Mouse (Mus musculus): ENCODE data around the gene Amph. TPM values are rescaled to one million over a fixed set of nuclear protein-coding genes. Genes with fewer than 3 reads are reported as not detected.
A peak's percentile ranks its signal among the peaks of the same experiment; 100 is the strongest.

Amph gene
- total and polyA plus RNA-seq, 3 experiments: not detected

GRCm38 (mm10) chr13:19072261-19072660, 124.3 kb downstream of the Amph start:
- DNase-seq (ENCODE audit: extremely low read depth): peak; percentile 27
- no peak overlapping the region for H3K9ac ChIP-seq (ENCODE audit: insufficient read depth, low read depth)
- dilution Hi-C loops (cut with MboI; ENCODE audit: extremely low pct_ligation_motif_present, extremely low pct_unique_long_range_greater_than_20kb, low sequenced_read_pairs) (no loop called here), in situ Hi-C loops (cut with MboI; ENCODE audit: low pct_ligation_motif_present, low pct_unique_long_range_greater_than_20kb, low sequenced_read_pairs) (no loop called here)
- no peak overlapping the region for H3K4me2 ChIP-seq (ENCODE audit: insufficient read depth, low read depth, poor library complexity, severe bottlenecking)
- H3K4me1 ChIP-seq (ENCODE audit: control insufficient read depth in 1 of 2, insufficient read depth in 2 of 2): no peaks in the 10 kb centered on the region
- no peaks in the 10 kb centered on the region for H3K27me3 ChIP-seq (replicated peaks)
- no peak overlapping the region for H3K4me3 ChIP-seq (replicated peaks in 1 of 3; ENCODE audit: low read depth in 2 of 3, low read length in 2 of 3, poor library complexity in 1 of 3)
- no peaks in the 10 kb centered on the region for H3K79me2 ChIP-seq (replicated peaks; ENCODE audit: control insufficient read depth, extremely low read depth, insufficient read depth, poor library complexity, severe bottlenecking)
- H3K36me3 ChIP-seq (replicated peaks in 1 of 2; ENCODE audit: control insufficient read depth in 1 of 2, insufficient read depth in 1 of 2, low read length in 1 of 2): no peaks in the 10 kb centered on the region
- no peak for TF ChIP-seq POLR2A (IDR thresholded peaks at IDR 0.05; ENCODE audit: low read depth, low read length)
- no peak for TF ChIP-seq RCOR1 (conservative IDR thresholded peaks at IDR 0.05; ENCODE audit: low read depth, low read length)
- TF ChIP-seq MYC (IDR thresholded peaks at IDR 0.05; ENCODE audit: low read depth, low read length): no peak
- no peak for TF ChIP-seq SIN3A (IDR thresholded peaks at IDR 0.05; ENCODE audit: low read length)
- no peak for TF ChIP-seq ZNF384 (IDR thresholded peaks at IDR 0.05; ENCODE audit: low read depth, low read length)
- TF ChIP-seq IRF4 (IDR thresholded peaks at IDR 0.05; ENCODE audit: low read depth, low read length): no peak
- TF ChIP-seq MEF2A (IDR thresholded peaks at IDR 0.05; ENCODE audit: borderline replicate concordance, low read depth, low read length): no peak
- TF ChIP-seq GABPA (IDR thresholded peaks at IDR 0.05; ENCODE audit: insufficient replicate concordance, low read depth, low read length): no peak
- 0 out of 2 replicates have a peak, but pooled peaks have one; percentile 19 for TF ChIP-seq JUND (conservative IDR thresholded peaks at IDR 0.05; ENCODE audit: low read depth, low read length)
- TF ChIP-seq MAFK (IDR thresholded peaks at IDR 0.05; ENCODE audit: insufficient replicate concordance, low read length): no peak
- peak; percentile 3; the same call in 1 of the 2 replicates for TF ChIP-seq JUN (IDR thresholded peaks at IDR 0.05; ENCODE audit: insufficient read depth, low read depth, low read length)
- H3K27ac ChIP-seq (ENCODE audit: insufficient read depth, low read depth): no peak overlapping the region
- H3K9me3 ChIP-seq (replicated peaks; ENCODE audit: low read length): no peaks in the 10 kb centered on the region

DNA sequence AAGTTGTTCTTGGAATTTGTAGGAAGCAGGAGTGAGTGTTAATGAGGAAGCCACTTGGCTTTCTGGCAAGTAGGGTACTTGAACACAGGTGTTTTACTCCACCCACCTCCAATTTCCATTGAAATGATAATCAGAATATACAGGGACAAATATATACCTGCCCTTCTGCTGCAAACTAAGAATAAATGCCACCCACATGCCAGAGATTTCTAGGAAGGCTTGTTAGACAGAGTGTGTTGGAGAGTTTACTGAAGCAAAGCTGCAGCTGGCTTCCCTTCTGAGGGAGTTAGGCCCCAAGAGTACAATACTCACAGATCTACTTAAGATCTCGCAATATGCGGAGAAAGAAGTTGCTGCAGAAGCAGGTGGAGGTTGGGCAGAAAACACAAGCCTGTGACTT, 129.4 kb downstream of the Amph start:
- Histone ChIP-seq H3K9ac (ENCODE audit: insufficient read depth, low read depth) (no peak overlapping the region), H3K27me3 (replicated peaks) (no peaks in the 10 kb centered on the region), H3K4me2 (ENCODE audit: insufficient read depth, low read depth, poor library complexity, severe bottlenecking) (no peak overlapping the region), H3K4me3 (replicated peaks in 1 of 3; ENCODE audit: low read depth in 2 of 3, low read length in 2 of 3, poor library complexity in 1 of 3) (no peak overlapping the region), H3K36me3 (replicated peaks in 1 of 2; ENCODE audit: control insufficient read depth in 1 of 2, insufficient read depth in 1 of 2, low read length in 1 of 2) (no peaks in the 10 kb centered on the region), H3K9me3 (replicated peaks; ENCODE audit: low read length) (no peaks in the 10 kb centered on the region), H3K27ac (ENCODE audit: insufficient read depth, low read depth) (no peak overlapping the region), H3K4me1 (ENCODE audit: control insufficient read depth in 1 of 2, insufficient read depth in 2 of 2) (no peaks in the 10 kb centered on the region), H3K79me2 (replicated peaks; ENCODE audit: control insufficient read depth, extremely low read depth, insufficient read depth, poor library complexity, severe bottlenecking) (no peaks in the 10 kb centered on the region)
- DNase-seq (ENCODE audit: extremely low read depth): no peak
- dilution Hi-C loops (cut with MboI; ENCODE audit: extremely low pct_ligation_motif_present, extremely low pct_unique_long_range_greater_than_20kb, low sequenced_read_pairs): no loop called here
- TF ChIP-seq EP300 (IDR thresholded peaks at IDR 0.05; ENCODE audit: low read length) (no peak), SMC3 (IDR thresholded peaks at IDR 0.05; ENCODE audit: low read depth, low read length) (no peak), PAX5 (IDR thresholded peaks at IDR 0.05; ENCODE audit: low read length) (no peak), ETS1 (conservative IDR thresholded peaks at IDR 0.05; ENCODE audit: low read depth, low read length) (no peak), MAX (IDR thresholded peaks at IDR 0.05; ENCODE audit: low read length) (no peak), TBP (conservative IDR thresholded peaks at IDR 0.05; ENCODE audit: low read depth, low read length) (no peak), JUN (IDR thresholded peaks at IDR 0.05; ENCODE audit: insufficient read depth, low read depth, low read length) (no peak), TCF12 (IDR thresholded peaks at IDR 0.05; ENCODE audit: low read depth, low read length) (no peak), JUND (conservative IDR thresholded peaks at IDR 0.05; ENCODE audit: low read depth, low read length) (no peak), MYC (IDR thresholded peaks at IDR 0.05; ENCODE audit: low read depth, low read length) (no peak)
- in situ Hi-C loops (cut with MboI; ENCODE audit: low pct_ligation_motif_present, low pct_unique_long_range_greater_than_20kb, low sequenced_read_pairs): no loop called here
